Mouse (Mus musculus): ENCODE data around the gene B430306N03Rik.

- TF ChIP-seq POLR2A (IDR thresholded peaks at IDR 0.05; ENCODE audit: insufficient read depth, low read depth, low read length) (no peak), CTCF (IDR thresholded peaks at IDR 0.05; ENCODE audit: insufficient read depth, low read depth, low read length) (no peak)
Observed at GRCm38 (mm10) chr17:48312124-48312523, 3.8 kb upstream of the B430306N03Rik start.

All from olfactory bulb, adult 2 months (tissue).